Mouse (Mus musculus): ENCODE measurements around the gene Kcnj6.

- no peak for TF ChIP-seq POLR2A (IDR thresholded peaks at IDR 0.05; ENCODE audit: borderline replicate concordance, low read depth, low read length)
- peak; percentile 15; the same call in 1 of the 2 replicates for TF ChIP-seq CTCF (IDR thresholded peaks at IDR 0.05; ENCODE audit: low read depth, low read length)
These were observed 211.6 kb downstream of the Kcnj6 start for GRCm38 (mm10) chr16:94785873-94786272.
